22 mouse cellular contexts compared by ENCODE assay signal in genomic region chr8:63181272-63181671, GRCm38 (mm10).
DNase-seq lines count a peak whose midpoint lies in the region; ATAC-seq lines count a peak whose summit lies in the region.
"Had no signal": no experiment of that assay in that cellular context is flagged by ENCODE, and none has a peak within 500 bp of the region (broad histone marks: within the 10 kb centered on the region; RNA-seq: fewer than 3 reads in every experiment).

No protein-coding gene starts in this region.

- no peaks in the 10 kb centered on the region for H3K36me3 ChIP-seq in neural tube, embryonic 13.5 days
- H3K36me3 ChIP-seq in neural tube, embryonic 14.5 days (ENCODE audit: control insufficient read depth, insufficient read depth, low read length): no peaks in the 10 kb centered on the region
- no peaks in the 10 kb centered on the region for H3K36me3 ChIP-seq in neural tube, embryonic 15.5 days
- H3K36me3 ChIP-seq: G1E had no signal

- H3K9me3 ChIP-seq in neural tube, embryonic 13.5 days: no peaks in the 10 kb centered on the region
- no peaks in the 10 kb centered on the region for H3K9me3 ChIP-seq in neural tube, embryonic 14.5 days (ENCODE audit: control insufficient read depth, low read length)
- H3K9me3 ChIP-seq in neural tube, embryonic 15.5 days (replicated peaks): no peaks in the 10 kb centered on the region
- H3K9me3 ChIP-seq: G1E had no signal

- no peaks in the 10 kb centered on the region for H3K27me3 ChIP-seq in neural tube, embryonic 13.5 days
- no peaks in the 10 kb centered on the region for H3K27me3 ChIP-seq in neural tube, embryonic 14.5 days (ENCODE audit: control insufficient read depth, insufficient read depth, low read length)
- no peaks in the 10 kb centered on the region for H3K27me3 ChIP-seq in neural tube, embryonic 15.5 days (replicated peaks)
- H3K27me3 ChIP-seq: CH12.LX, Patski had no signal

- no peak for DNase-seq in neural tube, embryonic 10.5 days (ENCODE audit: extremely low spot score, low spot score)
- DNase-seq in lung, postnatal 36 days: no peak
- no peak for DNase-seq in Muller cell, postnatal 12 days (ENCODE audit: inconsistent ontology term)
- DNase-seq: adrenal gland, adult 2 months; adrenal gland, adult 8-10 months; adrenal gland, postnatal 10 days; adrenal gland, postnatal 14 days; adrenal gland, postnatal 25 days; adrenal gland, postnatal 36 days; B cell, adult 2 months; cerebellum, adult 11 months; cerebellum, adult 11-12 months; cerebellum, adult 18-20 months; cerebellum, adult 2 months had no signal

- H3K9ac ChIP-seq in neural tube, embryonic 13.5 days: no peak overlapping the region
- H3K9ac ChIP-seq in neural tube, embryonic 14.5 days (replicated peaks; ENCODE audit: low read depth, low read length): no peak overlapping the region
- H3K9ac ChIP-seq in neural tube, embryonic 15.5 days (replicated peaks): no peak overlapping the region

- WGBS in neural tube, embryonic 13.5 days: 48% methylated on average over 1 of the region's 1 CpGs
- 57% methylated on average over 1 of the region's 1 CpGs for WGBS in neural tube, embryonic 14.5 days
- 39% methylated on average over 1 of the region's 1 CpGs for whole genome bisulfite sequencing in neural tube, embryonic 15.5 days

- no peak overlapping the region for H3K27ac ChIP-seq in neural tube, embryonic 13.5 days (replicated peaks)
- H3K27ac ChIP-seq in neural tube, embryonic 14.5 days (ENCODE audit: low read depth, low read length): no peak overlapping the region
- H3K27ac ChIP-seq in neural tube, embryonic 15.5 days (replicated peaks): no peak overlapping the region

- no peak overlapping the region for H3K4me3 ChIP-seq in neural tube, embryonic 13.5 days
- no peak overlapping the region for H3K4me3 ChIP-seq in neural tube, embryonic 14.5 days (ENCODE audit: low read depth, low read length)
- no peak overlapping the region for H3K4me3 ChIP-seq in neural tube, embryonic 15.5 days (replicated peaks)

- no peaks in the 10 kb centered on the region for H3K4me1 ChIP-seq in neural tube, embryonic 13.5 days (replicated peaks)
- no peaks in the 10 kb centered on the region for H3K4me1 ChIP-seq in neural tube, embryonic 14.5 days (ENCODE audit: control insufficient read depth, insufficient read depth, low read length)
- H3K4me1 ChIP-seq in neural tube, embryonic 15.5 days: no peaks in the 10 kb centered on the region

- peak; percentile 56; the same call in 1 of the 2 replicates for ATAC-seq in neural tube, embryonic 13.5 days (ENCODE audit: low read depth)
- peak; percentile 68 for ATAC-seq in neural tube, embryonic 14.5 days (ENCODE audit: low read depth)
- peak; percentile 47; the same call in 1 of the 2 replicates for ATAC-seq in neural tube, embryonic 15.5 days (ENCODE audit: low FRiP score)
- ATAC-seq: activated CD4-positive, CD25-positive, alpha-beta regulatory T cell, adult 4 months; CD4-positive, CD25-positive, alpha-beta regulatory T cell, adult 4 months; Patski had no signal

- H3K4me2 ChIP-seq in neural tube, embryonic 13.5 days: no peak overlapping the region
- H3K4me2 ChIP-seq in neural tube, embryonic 14.5 days (ENCODE audit: low read depth, low read length): no peak overlapping the region
- H3K4me2 ChIP-seq in neural tube, embryonic 15.5 days: no peak overlapping the region
